Mouse (Mus musculus) erythroblast, embryonic 14.5 days (primary cell): ENCODE measurements around the gene Med22.

ENCODE experiments used
- GATA1 ChIP-seq: IDR thresholded peaks from 2 replicates; pipeline ENCODE4 v1.6.1; 2012; ENCODE audit warnings: low read length, inconsistent platforms, mixed read lengths
- TAL1 ChIP-seq: IDR thresholded peaks from 3 replicates; pipeline ENCODE4 v1.6.1; 2012; ENCODE audit warnings: low read length, inconsistent platforms, mixed read lengths

DNA sequence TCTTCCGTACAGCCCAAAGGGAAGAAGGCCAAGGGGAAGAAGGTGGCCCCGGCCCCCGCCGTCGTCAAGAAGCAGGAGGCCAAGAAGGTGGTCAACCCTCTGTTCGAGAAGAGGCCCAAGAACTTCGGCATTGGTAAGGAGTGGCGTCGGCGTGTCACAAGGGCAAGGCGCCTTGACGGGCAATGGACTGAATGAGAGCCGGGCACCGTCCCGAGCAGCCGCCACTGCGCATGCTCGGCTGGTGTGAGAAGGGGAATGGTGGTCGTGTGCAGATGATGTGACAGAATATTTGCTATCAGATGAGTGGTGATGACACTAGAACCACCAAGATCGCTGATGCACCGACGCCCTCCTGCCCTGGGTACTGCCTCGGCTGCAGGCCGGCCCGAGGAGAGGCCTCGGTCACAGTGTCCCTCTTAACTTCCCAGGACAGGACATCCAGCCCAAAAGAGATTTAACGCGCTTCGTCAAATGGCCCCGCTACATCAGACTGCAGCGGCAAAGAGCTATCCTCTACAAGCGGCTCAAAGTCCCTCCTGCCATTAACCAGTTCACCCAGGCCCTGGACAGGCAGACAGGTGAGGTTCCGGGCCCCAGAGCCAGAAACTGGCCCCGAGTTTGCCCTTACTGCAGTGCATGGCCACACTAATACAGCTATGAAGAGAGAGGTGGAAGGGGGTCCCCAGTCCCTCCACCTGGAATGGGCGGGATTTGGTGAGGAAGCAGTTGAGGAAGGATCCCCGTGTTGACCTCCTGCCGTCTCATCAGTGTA lies 703 bp upstream of the Med22 start:
- TF ChIP-seq TAL1: no peak
- no peak; the same call in 1 of the 2 replicates for TF ChIP-seq GATA1
